17 mouse cellular contexts compared by ENCODE assay signal in genomic region chr3:46870876-46871275, GRCm38 (mm10).
"Had no signal": no experiment of that assay in that cellular context is flagged by ENCODE, and none has a peak within 500 bp of the region (broad histone marks: within the 10 kb centered on the region; RNA-seq: fewer than 3 reads in every experiment).

No protein-coding gene starts in this region.

- DNase-seq: liver, postnatal 0 days; lung, adult 2 months; lung, postnatal 14 days; lung, postnatal 36 days; midbrain, embryonic 14.5 days; right cerebral cortex, postnatal 14 days; thymus, postnatal 14 days; thymus, postnatal 36 days had no signal

- H3K4me3 ChIP-seq: lung, embryonic 15.5 days; megakaryocyte, embryonic 14.5 days; midbrain, embryonic 12.5 days; neural tube, embryonic 12.5 days; stomach, embryonic 15.5 days had no signal

- H3K4me1 ChIP-seq: lung, embryonic 15.5 days; megakaryocyte, embryonic 14.5 days; midbrain, embryonic 12.5 days; neural tube, embryonic 12.5 days; stomach, embryonic 15.5 days had no signal

- H3K9ac ChIP-seq: liver, postnatal 0 days; lung, embryonic 15.5 days; midbrain, embryonic 12.5 days; neural tube, embryonic 12.5 days; stomach, embryonic 15.5 days had no signal

- H3K27ac ChIP-seq: lung, embryonic 15.5 days; macrophage; midbrain, embryonic 12.5 days; neural tube, embryonic 12.5 days; stomach, embryonic 15.5 days; stomach, postnatal 0 days had no signal

- H3K36me3 ChIP-seq: lung, embryonic 15.5 days; midbrain, embryonic 12.5 days; neural tube, embryonic 12.5 days; stomach, embryonic 15.5 days had no signal

- H3K9me3 ChIP-seq: lung, embryonic 15.5 days; megakaryocyte, embryonic 14.5 days; neural tube, embryonic 12.5 days; stomach, embryonic 15.5 days had no signal

- H3K27me3 ChIP-seq: lung, embryonic 15.5 days; megakaryocyte, embryonic 14.5 days; midbrain, embryonic 12.5 days; neural tube, embryonic 12.5 days; stomach, embryonic 15.5 days had no signal

- H3K4me2 ChIP-seq: lung, embryonic 15.5 days; midbrain, embryonic 12.5 days; neural tube, embryonic 12.5 days; stomach, embryonic 15.5 days had no signal

- ATAC-seq: liver, postnatal 0 days; lung, postnatal 0 days; midbrain, embryonic 16.5 days had no signal
